Mouse (Mus musculus) heart, adult 8-10 months (tissue): Measurements from ENCODE around the gene Prkra. TPM values are rescaled to one million over a fixed set of nuclear protein-coding genes. Genes with fewer than 3 reads are reported as not detected.

Experiments used
- DNase-seq: peaks from one replicate; pipeline ENCODE4 v3.0.0; 2022; ENCODE audit warnings: low spot score
- total RNA-seq, 4 experiments: library from RNA; stranded (reverse); gene quantifications; 2 replicates each; pipeline ENCODE4 v1.2.4; 2022

The Prkra gene
- total RNA-seq, result 10 to 100 TPM; 10.6 to 14.2 (median 12.1) TPM

GRCm38 (mm10) chr2:76647883-76648570 is at the start of gene Prkra, which contains the start of gene Pjvk:
Prkra (minus strand) TSS chr2:76648015.
Pjvk (plus strand) TSS chr2:76648476.
- peak; percentile 97 for DNase-seq

- peak; percentile 31 for DNase-seq
Observed at GRCm38 (mm10) chr2:76695290-76695689, 47.5 kb upstream of the Prkra start.

GRCm38 (mm10) chr2:76693765-76694164 is 46.0 kb upstream of the Prkra start:
- DNase-seq, result no peak

GRCm38 (mm10) chr2:76690436-76691204 is 42.8 kb upstream of the Prkra start:
- peak; percentile 69 for DNase-seq

- DNase-seq, result no peak
Observed at GRCm38 (mm10) chr2:76688162-76688561, 40.3 kb upstream of the Prkra start.

- DNase-seq, result no peak
Observed at GRCm38 (mm10) chr2:76687608-76688007, 39.8 kb upstream of the Prkra start.

- no peak for DNase-seq
Observed at GRCm38 (mm10) chr2:76686986-76687385, 39.2 kb upstream of the Prkra start.

GRCm38 (mm10) chr2:76682301-76682700 is 34.5 kb upstream of the Prkra start:
- no peak for DNase-seq

GRCm38 (mm10) chr2:76676401-76677226 is 28.8 kb upstream of the Prkra start:
- no peak for DNase-seq

GRCm38 (mm10) chr2:76675949-76676348 is 28.1 kb upstream of the Prkra start:
- DNase-seq, result no peak

GRCm38 (mm10) chr2:76675451-76675850 is 27.6 kb upstream of the Prkra start:
- no peak for DNase-seq

- peak; percentile 83 for DNase-seq
Observed at GRCm38 (mm10) chr2:76674725-76675427, 27.1 kb upstream of the Prkra start, which contains the start of gene Plekha3. Plekha3 (plus strand) TSS chr2:76675281.

GRCm38 (mm10) chr2:76673472-76674081 is 25.8 kb upstream of the Prkra start:
- DNase-seq, result peak; percentile 62

GRCm38 (mm10) chr2:76672966-76673392 is 25.2 kb upstream of the Prkra start, which contains the start of gene Fkbp7:
Fkbp7 (minus strand) TSS chr2:76673116.
- DNase-seq, result peak; percentile 88

GRCm38 (mm10) chr2:76672134-76672745 is 24.4 kb upstream of the Prkra start:
- no peak for DNase-seq

GRCm38 (mm10) chr2:76671641-76672040 is 23.8 kb upstream of the Prkra start:
- DNase-seq, result no peak

GRCm38 (mm10) chr2:76667200-76667599 is 19.4 kb upstream of the Prkra start:
- no peak for DNase-seq

GRCm38 (mm10) chr2:76665531-76665930 is 17.7 kb upstream of the Prkra start:
- no peak for DNase-seq

GRCm38 (mm10) chr2:76659419-76659818 is 11.6 kb upstream of the Prkra start:
- DNase-seq, result no peak

GRCm38 (mm10) chr2:76658551-76658950 is 10.7 kb upstream of the Prkra start:
- no peak for DNase-seq
